Mouse (Mus musculus) ovary, postnatal 10 days (tissue): ENCODE results near the gene Jhy.

ENCODE experiments used
- DNase-seq: peaks from one replicate; pipeline ENCODE4 v3.0.0; 2022; ENCODE audit warnings: low spot score

Jhy gene

GRCm38 (mm10) chr9:40917871-40918613, 45.9 kb downstream of the Jhy start:
- DNase-seq: no peak

- no peak for DNase-seq
These were observed 55.0 kb downstream of the Jhy start for GRCm38 (mm10) chr9:40908915-40909314.

- no peak for DNase-seq
These were observed 55.5 kb downstream of the Jhy start for GRCm38 (mm10) chr9:40908411-40908810.

- no peak for DNase-seq
These were observed 56.5 kb downstream of the Jhy start for GRCm38 (mm10) chr9:40907413-40907812.

GRCm38 (mm10) chr9:40892456-40892855, 71.5 kb downstream of the Jhy start:
- no peak for DNase-seq

GRCm38 (mm10) chr9:40889389-40889788, 74.5 kb downstream of the Jhy start:
- DNase-seq: no peak

- no peak for DNase-seq
These were observed 78.2 kb downstream of the Jhy start for GRCm38 (mm10) chr9:40885669-40886068.

GRCm38 (mm10) chr9:40878998-40879397, 84.9 kb downstream of the Jhy start:
- no peak for DNase-seq

GRCm38 (mm10) chr9:40878291-40878945, 85.5 kb downstream of the Jhy start:
- no peak for DNase-seq

- DNase-seq: no peak
These were observed 86.1 kb downstream of the Jhy start for GRCm38 (mm10) chr9:40877881-40878235.

GRCm38 (mm10) chr9:40877146-40877880, 86.6 kb downstream of the Jhy start:
- no peak for DNase-seq

- no peak for DNase-seq
These were observed 87.2 kb downstream of the Jhy start for GRCm38 (mm10) chr9:40876693-40877092.

- no peak for DNase-seq
These were observed 87.8 kb downstream of the Jhy start for GRCm38 (mm10) chr9:40876164-40876563.

GRCm38 (mm10) chr9:40875431-40875830, 88.5 kb downstream of the Jhy start:
- DNase-seq: no peak

- no peak for DNase-seq
These were observed 89.0 kb downstream of the Jhy start for GRCm38 (mm10) chr9:40874961-40875360.

- DNase-seq: peak; percentile 32
These were observed 90.1 kb downstream of the Jhy start, which contains the start of gene Bsx for GRCm38 (mm10) chr9:40873556-40874470. TSS of gene Bsx (plus strand) at chr9:40874127.

- no peak for DNase-seq
These were observed 91.8 kb downstream of the Jhy start for GRCm38 (mm10) chr9:40872156-40872478.

- no peak for DNase-seq
These were observed 92.4 kb downstream of the Jhy start for GRCm38 (mm10) chr9:40871369-40872155.

GRCm38 (mm10) chr9:40870331-40870730, 93.6 kb downstream of the Jhy start:
- DNase-seq: no peak

- DNase-seq: no peak
These were observed 104.7 kb downstream of the Jhy start for GRCm38 (mm10) chr9:40859196-40859595.

GRCm38 (mm10) chr9:40858461-40859160, 105.3 kb downstream of the Jhy start:
- no peak for DNase-seq
